Mouse (Mus musculus) stomach, postnatal 0 days (tissue): ENCODE data around the gene Daam1.

ENCODE experiments used
- CTCF ChIP-seq: IDR thresholded peaks from 2 replicates; pipeline ENCODE4 v1.5.1; 2016; ENCODE audit warnings: antibody characterized with exemption, low read depth, mild to moderate bottlenecking, moderate library complexity
- EP300 ChIP-seq: optimal IDR thresholded peaks from 2 replicates; pipeline ENCODE3; 2016; ENCODE audit warnings: antibody characterized with exemption

DNA sequence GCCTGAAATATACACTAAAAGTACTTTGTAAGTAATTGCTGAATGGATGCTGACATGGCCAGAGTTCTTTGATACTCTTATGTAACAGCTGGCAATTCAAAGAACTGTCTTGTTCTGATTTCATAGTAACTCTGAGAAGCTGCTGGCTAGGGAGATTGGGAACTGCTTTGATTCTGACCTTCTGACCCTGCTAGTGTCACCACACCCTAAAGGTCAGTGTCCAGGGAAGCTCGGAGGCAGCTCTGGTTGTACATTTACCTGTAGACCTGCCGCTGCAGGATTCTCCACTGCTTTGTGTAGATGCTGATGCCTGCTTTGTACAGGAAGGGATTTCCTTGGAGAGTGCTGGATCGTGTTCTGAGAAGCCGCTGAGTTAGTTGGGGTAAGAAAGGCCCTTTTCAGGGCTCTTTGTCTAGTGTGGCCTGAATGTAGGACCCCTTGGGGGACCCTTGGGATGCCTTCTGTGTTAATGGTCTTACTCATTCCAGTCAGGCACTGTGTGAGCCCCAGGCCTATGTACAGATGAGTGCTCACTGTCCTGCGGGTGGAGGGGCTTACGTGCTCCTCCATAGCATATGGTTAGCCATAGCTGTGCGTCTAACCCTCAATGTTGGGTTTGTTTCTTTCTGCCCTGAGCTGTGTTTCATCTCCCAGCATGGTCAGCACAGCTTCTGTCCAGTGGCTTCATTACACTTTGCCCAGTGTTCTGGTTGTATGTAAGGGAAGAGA is 45.0 kb downstream of the Daam1 start:
- TF ChIP-seq CTCF, result no peak
- TF ChIP-seq EP300, result no peak
